Mouse (Mus musculus) forelimb bud, embryonic 11.5 days (tissue): Measurements from ENCODE around the gene Uqcr11.

Experiments used
- DNase-seq: peaks from one replicate; pipeline ENCODE4 v3.0.0-alpha.2; 2012; ENCODE audit warnings: low read depth, low spot score

The Uqcr11 gene

DNA sequence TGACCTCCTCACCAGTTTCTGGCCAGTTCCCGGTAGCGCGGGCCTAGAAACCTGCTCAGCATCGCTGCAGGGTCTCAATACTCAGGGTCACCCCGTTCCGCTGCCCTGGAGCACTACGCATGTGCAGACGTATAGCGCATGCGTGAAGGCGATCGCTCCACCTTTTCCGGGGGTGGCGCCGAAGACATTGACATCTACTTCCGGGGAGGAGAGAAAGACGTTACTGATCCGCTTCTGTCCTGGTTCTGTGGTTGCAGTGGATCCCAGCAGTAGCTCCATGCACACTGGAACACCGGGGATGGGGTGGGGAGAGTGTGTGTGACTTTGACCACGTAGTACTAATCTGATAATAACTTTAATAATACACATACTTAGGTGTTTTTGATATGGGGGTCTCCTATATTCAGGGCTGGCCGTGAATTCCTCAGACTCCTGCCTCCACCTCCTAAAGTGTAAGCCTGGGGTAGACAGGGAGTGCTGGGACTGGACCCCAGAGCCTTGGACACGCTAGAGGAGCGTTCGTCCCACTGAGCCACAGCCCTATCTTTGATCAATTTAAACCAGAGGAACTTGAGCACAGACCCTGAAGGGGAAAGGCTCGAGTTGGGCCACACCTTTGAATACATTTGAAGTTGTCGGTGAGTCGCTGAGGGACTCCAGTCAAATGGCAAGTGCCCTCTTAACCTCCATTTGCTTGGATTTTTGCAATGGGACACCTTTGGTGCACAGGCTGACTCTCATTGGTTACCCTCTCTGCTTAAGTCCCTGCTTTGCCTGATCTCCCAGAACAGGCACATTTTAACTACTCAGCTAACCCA is at the start of gene Uqcr11:
TSS of gene Uqcr11 (minus strand) at position 147 of the 818 bp plus-strand sequence.
- DNase-seq: peak; percentile 93

DNA sequence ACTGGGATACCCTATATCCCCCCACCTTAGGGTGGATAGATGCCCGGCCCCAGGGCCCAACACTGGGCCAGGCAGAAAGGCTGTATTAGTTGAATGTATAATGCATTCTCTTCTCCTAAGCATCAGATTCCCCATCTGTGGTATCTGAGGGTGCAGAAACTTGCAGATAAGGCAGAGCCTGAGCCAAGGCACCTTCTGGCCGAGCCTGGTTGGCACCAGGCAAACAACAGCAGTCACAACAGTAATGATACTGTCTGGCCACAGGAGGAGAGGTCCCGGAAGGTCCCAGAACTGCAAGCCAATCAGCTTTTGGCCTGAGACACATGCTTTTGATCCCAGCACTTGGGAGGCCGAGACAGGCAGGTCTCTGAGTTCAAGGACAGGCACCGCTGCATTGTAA is 49.1 kb upstream of the Uqcr11 start:
- DNase-seq: no peak

DNA sequence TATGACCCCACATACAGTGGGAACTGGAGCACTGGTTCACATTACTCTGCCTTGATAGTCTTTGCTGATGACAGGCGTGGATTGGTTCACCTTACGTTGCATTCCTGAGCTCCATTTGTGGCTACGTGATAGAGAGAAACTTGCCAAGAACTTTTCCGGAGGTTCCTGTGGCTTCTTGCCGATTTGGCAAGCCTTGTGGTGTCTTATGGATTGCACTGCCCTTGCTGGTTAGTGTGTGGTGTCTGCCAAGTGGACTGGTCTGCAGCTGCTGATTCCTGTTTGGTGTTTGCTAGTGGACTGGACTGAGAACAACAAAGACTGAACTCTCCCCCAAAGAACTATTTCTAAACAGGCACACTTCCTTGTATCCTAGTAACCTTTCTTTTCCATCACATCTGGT is 48.2 kb upstream of the Uqcr11 start:
- DNase-seq: no peak

DNA sequence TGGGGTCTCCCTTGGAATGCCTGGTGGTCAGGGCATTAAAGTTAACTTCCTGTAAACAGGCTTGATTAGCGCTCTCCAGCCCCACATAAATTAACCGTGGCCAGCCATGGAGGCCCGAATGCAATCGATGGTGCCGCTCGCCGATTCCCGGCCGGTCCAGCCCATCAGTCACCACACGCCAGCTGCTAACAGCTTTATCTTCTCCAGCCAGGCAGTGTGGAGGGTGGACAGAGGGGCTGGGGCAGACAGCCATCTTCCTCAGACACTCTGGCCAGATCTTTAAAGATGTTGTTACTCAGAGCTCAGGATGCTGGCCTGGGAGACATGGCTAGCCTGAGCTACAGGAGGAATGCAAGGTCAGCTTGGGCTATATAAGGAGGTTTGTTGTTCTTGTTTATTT is 47.0 kb upstream of the Uqcr11 start:
- no peak for DNase-seq

DNA sequence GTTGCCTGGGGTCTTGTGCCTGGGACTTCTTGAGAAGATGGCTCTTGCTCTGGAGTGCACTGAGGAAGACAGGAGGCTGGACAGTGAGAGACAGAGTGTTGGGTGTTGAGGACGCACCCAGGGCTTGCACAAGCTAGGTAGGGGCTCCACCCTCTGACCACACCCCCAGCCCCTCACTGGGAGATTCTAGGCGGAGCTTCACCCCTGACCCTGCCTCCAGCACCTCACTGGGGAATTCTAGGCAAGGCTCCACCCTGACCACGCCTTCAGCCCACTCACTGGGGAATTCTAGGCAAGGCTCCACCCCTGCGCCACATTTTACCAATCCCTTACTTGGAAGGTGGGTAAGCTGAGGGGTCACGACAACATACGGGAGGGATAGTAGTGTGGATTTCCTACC is 44.0 kb upstream of the Uqcr11 start:
- DNase-seq: no peak

DNA sequence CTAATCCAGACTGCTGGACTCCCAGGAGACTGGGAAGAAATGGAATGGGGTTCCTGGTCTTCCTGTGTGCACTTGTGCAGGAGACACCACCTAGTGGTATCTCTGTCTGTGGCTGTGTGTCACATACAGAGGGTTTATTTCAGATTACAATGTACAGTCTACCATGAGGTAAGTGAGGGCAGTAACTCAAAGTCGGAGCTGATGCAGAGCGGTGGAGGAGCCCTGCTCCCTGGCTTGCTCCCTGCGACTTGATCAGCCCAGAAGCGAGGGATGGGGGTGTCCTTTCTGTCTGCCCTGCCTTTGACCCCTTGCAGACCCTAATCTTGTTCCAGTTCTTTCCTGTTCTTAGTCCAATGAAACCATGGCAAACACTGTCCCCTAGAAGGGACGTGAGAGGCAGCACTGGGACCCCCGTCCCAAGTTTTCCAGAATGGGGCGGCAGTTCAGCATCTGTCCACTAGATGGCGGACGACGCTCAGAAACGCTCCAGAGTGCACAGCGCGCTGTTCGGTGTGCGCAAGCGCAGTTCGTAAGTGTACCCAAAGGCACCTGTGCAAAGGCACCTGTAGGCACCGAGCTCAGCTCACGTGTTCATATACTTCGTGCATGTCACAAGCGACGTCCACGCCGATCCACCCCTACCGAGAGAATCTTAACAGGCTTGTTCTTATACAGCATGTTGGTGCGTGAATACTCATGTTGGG is 39.4 kb upstream of the Uqcr11 start:
- DNase-seq: peak; percentile 83

DNA sequence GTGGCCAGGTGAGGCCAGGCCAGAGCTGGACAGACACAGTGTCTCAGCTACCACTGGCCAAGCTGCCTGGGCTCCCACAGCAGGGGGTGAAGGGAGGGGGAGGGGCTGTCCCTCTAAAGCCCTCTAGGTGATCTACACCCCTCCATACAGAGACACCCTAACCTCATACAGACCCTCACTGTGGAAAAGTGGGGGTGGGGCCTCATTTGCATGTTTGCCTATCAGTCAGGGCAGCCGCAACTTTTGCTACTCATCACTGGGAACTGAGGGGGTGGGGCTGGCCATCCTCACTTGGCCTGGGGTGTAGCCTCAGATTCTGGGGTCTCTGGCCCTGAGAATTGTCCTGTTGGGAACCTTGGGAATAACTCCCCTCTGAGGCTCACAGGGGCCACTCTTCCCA is 38.4 kb upstream of the Uqcr11 start:
- DNase-seq: no peak

DNA sequence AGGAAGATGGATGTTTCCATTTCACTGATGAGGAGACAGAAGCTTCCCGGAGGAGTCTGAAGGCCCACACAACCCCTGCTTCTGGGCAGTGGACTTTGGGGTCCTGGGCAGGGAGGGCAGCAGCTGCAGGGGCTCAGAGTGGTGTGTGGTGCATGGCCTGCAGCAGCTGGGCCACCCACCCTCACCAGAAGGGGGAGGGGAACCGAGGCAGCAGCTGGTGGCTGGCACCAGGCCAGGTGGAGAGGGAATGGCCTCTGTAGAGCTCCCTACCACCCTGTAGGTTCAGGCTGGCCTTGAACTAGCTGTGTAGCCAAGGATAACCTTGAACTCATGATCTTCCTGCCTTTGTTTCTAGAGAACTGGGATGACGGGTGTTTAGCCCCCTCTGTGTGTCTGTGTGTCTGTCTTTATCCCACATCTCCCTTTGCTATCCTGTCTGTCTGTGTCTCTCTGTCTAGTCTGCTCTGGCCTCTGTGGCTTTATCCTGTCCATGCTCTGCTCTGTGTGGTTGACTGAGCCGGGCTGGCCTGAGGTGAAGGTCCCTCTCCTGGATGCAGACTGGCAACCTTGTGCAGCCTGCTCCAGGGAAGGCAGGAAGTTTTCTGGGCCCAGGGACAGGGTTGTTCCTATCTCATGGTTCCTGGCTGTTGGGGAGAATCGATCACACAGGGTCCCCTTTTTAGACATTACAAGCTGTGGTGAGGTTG is 37.9 kb upstream of the Uqcr11 start:
- no peak for DNase-seq

DNA sequence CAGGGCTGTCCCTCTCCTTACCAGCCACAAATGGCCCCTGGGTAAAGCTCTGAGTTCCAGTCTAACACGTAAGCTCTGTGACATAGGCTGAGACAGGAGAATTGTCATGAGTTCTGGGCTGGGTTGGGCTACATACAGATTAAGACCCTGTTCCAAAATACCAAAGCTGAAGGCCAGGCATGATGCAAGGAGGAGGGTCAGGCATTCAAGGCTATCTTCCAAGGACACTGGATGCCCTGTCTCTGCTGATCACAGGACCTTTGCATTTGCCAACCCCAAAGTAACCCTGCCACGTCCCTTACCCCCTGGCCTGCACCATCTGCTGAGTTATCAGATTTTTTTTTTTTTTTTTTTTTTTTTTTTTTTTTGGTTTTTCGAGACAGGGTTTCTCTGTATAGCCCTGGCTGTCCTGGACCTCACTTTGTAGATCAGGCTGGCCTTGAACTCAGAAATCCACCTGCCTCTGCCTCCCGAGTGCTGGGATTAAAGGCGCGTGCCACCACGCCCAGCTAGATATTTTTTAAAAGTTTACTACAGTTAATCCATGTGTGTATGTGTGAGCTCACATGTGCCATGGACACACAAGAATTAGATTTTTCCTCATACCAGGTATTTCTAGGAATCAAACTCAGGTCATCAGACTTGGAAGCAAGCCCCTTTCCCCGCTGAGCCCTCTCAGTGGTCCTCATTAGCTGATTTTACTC is 37.1 kb upstream of the Uqcr11 start:
- no peak for DNase-seq

DNA sequence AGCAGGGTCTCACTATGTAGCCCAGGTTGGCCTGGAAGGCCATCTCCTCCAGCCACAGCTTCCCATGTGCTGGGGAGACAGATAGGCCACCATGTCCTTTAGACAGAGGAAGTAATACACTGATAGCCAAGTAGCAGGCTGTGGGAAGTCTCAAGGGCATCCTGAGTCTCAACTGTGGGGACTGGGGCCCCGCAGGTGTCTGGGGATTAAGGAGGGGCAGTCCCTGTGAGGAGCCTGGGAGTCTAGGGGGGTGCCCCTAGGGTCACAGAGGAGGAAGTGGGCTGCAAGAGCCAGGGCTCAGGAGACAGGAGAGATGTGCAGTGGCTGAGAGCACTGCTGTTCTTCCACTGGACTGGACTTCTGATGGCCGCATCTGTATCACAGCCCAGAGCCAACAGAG is 36.4 kb upstream of the Uqcr11 start:
- no peak for DNase-seq

DNA sequence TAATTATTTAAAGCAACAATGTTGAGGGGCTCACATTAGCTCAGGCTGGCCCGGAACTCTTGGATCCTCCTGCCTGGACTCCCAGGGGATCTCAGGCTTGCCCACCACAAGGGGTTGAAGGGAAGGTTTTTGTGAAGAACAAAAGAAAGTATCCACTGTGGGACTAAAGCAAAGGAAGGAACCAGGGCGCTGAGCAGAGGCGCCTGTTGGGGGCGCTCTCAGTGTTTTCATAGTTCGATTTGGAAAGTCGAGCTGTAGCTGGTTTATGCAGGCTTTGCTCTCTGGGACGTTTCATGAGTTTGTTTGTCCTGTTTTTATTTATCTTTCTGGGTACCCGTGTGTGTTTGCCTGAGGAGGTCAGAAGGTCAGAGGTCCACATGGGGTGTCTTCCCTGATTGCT is 35.0 kb upstream of the Uqcr11 start:
- no peak for DNase-seq

DNA sequence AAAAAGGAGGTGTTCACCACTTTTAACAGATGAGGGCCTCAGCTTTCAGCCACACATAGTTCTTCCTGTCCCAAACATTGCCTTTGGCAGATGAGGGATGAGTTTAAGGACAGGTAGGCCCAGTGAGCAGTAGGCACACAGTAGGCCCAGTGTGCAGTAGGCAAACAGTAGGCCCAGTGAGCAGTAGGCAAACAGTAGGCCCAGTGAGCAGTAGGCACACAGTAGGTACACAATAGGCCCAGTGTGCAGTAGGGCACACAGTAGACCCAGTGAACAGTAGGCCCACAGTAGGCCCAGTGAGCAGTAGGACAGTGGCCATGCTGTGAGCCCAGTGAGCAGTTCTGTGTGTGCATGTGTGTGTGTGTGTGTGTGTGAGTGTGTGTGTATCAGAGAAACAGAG is 33.4 kb upstream of the Uqcr11 start:
- DNase-seq: no peak

DNA sequence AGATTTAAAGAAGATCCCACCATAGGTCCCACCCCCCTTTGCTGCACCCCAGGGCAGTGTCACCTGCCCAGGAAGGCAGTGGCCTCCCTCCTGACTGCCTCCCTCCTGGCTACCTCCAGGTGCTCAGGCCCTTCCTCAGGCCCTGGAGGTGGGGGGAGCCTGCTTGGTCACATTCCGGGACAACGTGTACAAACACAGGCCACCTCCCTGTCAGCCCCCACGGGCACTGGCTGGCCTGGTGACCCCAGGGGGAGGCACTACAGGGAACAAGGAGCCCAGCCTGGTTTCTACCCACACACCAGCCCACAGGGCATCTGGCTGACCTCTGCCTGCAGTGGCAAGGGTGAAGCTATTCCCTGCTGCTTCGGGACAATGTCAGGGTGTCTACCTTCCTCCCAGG is 31.3 kb upstream of the Uqcr11 start:
- no peak for DNase-seq

DNA sequence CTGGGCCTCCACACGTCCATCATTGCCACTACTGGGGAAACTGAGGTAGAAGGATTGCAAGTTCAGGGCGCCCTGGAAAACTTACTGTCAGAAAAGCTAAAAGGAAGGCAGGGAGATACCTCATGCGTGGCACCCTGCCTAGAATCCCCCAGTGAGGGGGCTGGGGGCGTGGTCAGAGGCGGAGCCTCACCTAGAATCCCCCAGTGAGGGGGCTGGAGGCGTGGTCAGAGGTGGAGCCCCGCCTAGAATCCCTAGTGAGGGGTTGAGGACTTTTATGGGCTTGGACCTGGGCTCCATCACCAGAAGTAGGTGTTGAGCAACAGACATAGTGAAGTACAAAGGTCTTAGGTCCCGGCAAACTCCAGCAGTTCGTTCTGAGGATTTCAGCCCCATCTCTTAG is 29.6 kb upstream of the Uqcr11 start:
- DNase-seq: no peak

DNA sequence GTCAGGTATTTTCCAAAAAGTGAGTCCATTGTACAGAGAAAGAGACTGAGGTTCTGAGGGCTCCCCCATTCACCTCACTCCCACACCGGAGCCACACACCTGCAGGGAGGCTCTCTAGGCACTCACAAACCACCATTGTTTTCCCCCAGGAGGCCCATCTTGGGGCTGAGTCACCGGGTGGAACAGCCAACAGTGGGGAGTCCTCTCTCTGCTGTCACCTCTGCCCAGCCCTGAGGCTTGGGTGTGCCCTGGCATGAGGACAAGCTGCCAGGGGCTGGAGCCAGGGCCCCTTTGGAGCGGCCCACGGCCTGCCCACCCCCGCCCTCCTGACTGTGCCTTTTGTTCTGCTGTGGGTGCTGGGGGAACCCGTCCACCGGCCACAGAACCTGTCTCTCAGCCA is 29.1 kb upstream of the Uqcr11 start:
- DNase-seq: no peak

DNA sequence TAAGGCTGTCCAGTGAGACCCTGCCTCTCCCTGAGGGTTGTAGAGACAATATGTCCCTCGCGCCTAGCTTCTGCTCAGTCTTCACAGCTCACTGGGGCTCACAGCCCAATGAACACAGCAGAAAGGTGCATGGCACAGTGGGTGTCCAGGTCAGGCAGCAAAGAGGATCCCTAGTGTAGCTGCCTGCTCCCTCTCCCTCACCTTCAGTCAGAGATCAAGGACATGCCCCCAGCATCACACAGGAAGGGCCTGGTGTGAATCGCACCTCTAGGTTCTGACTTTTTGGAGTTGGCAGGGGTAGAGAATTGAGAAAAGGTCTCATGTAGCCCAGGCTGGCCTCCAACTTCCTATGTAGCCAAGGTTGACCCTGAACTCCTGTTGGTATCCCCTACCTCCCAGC is 28.2 kb upstream of the Uqcr11 start:
- no peak for DNase-seq

DNA sequence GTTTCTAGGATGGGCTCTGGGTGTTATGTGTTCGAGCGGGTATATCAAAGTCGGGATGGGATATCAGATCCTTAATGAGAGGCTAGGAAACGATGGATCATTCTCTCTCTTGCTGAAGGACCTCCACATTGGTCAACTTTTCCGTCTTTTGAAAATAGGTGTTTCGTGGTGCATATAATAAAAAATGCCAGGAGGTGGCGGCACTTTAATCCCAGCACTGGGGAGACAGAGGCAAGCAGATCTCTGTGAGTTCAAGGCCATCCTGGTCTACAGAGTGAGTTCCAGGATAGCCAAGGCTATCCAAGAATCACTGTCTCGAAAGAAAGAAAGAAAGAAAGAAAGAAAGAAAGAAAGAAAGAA is 27.6 kb upstream of the Uqcr11 start:
- DNase-seq: no peak

DNA sequence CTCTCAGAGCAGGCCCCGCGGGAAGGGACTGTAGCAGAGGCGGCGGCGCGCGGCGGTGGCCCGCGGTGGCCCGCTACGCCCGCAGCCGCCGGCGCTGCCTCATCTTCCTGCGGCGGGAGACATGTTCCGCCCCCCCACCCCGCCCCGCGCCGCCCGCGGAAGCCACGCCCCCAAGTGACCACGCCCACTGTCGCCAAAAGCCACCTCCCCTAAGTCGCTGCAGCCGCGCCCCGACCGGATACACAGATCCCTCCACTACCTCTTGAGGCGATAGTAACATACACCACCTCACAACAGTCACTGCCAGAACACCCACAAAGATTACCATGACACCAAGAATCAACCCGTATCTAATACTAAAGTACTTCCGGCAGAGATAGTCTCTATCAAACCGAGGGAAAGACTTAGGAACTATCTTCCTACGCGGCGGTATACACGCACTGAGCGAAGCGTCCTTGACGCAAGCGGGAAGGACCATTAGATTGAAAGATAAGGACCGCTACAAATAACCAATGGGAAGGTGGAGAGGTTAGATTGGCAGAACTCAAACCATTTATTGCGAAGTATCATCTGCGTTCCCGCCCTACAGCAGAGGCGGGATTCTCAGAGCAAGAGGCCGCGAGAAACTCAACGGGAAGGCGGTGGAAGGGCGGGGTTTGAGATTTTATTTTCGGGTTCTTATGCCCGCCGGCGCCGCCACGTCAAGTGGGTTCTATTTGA is 27.0 kb upstream of the Uqcr11 start, which contains the start of gene Tcf3:
TSS of gene Tcf3 (minus strand) at position 135 of the 720 bp plus-strand sequence.
- peak; percentile 98 for DNase-seq

DNA sequence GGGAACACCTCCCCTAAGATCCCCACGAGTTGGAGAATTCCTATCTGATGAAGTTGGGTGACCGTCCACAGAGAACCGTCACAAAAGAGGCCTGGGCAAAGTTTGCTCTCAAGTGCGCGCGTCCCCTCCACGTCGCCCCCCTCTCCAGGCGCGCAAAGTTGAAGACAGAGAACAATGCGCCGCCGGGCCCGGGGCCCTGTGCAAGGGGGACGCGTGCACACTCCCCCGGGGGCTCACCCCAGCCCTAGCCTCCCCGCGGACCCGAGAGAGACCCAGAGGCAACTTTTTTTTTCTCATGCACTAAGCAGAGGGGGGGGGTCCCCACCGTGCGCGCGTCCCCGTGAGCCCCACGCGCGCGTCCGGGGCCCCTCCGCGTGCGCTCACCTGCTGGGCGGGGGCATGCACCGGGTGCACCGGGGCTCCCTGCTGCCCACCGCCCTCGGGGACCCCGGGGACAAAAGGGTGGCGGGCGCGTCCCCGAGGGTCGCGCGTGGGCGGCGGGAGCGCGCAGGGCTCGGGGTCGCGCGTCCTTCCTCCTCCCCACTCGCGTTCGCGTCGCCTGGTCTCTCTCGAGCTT is 26.4 kb upstream of the Uqcr11 start:
- peak; percentile 37 for DNase-seq

DNA sequence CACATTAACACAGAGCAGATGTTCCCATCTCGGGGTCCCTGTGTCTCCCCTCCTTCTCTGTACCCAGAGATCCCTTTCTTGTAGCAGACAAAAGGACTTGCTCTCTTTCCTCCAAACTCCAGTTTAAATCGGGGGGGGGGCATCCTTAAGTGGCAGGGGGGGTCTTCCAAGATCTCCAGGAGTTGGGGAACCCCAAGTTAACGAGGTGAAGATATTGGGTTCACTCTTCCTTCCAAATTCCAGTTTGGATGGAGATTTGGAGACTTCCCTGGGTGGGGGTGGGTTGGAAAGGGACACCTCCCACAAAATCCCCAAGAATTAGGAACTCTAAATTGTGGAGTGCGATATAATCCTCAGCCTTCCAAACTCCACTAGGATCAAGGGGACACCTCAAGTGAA is 25.8 kb upstream of the Uqcr11 start:
- no peak for DNase-seq
